Mouse (Mus musculus) frontal cortex, postnatal 14 days (tissue): ENCODE results near the gene Pid1.
"Not testable (repeated sequence)": the region's sequence is repeated elsewhere in the genome, so short reads cannot be mapped to it uniquely, and the experiment has no call there.

ENCODE experiments used
- DNase-seq, 2 experiments: peaks; one replicate each; pipeline ENCODE4 v3.0.0; 2022; ENCODE audit warnings: low spot score in 2 of 2

Pid1 gene

GRCm38 (mm10) chr1:84359611-84360500, 4.1 kb downstream of the Pid1 start:
- DNase-seq, result no peak

DNA sequence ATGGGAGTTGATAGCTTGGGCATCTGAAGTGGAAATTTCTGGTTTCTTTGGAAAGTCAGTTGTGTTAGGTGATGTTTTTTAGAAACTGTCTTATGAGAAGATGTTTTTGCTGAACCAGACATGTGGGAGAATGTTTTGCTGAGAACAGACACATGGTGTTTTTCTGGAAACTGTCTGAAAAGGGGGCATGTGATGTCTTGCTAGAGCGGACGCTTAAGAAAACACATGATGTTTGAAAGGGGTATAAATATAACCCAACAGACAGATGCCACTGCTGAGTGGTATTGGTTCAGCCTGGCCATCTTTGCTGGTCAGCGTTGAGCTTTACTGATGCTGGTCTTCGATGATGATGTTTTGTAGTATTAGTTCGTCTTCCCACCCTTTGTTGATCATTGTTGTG, 6.8 kb downstream of the Pid1 start:
- DNase-seq, result no peak

- DNase-seq, result no peak
Observed at GRCm38 (mm10) chr1:84350262-84350661, 13.7 kb downstream of the Pid1 start.

DNA sequence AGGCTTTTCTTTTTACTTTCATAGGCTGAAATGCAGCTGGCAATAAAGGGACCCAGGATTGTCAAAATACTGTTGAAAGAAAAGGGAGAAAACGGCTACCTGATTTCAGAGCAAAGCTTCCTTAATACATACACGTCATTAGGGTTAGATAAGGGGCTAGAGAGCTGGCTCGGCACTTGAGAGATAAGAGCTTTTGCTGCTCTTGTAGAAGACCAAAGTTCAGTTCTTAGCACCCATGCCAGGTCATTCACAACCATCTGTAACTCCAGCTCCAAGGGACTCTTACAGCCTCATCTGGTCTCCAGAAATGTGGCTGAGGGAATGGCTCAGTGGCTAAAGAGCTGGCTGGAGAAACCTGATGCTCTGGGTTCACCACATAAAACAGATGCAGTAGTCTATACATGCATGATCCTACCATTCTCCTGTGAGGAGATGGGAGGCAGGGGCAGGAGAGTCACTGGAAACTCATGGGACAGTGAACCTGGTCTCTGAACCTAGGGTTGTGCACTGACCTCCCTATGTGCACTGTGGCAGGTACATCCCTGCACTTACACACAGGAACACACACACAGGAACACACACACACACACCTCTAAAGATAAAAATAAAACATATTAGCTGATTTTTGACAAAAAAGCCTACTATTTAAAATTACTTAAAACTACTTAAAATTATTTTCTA, 16.0 kb downstream of the Pid1 start:
- DNase-seq, result no peak

GRCm38 (mm10) chr1:84332797-84333196, 31.2 kb downstream of the Pid1 start:
- DNase-seq, result not testable (repeated sequence)

- DNase-seq, result not testable (repeated sequence)
Observed at GRCm38 (mm10) chr1:84331861-84332260, 32.1 kb downstream of the Pid1 start.

GRCm38 (mm10) chr1:84325309-84325708, 38.7 kb downstream of the Pid1 start:
- DNase-seq, result no peak

- DNase-seq, result no peak
Observed at GRCm38 (mm10) chr1:84321327-84321726, 42.7 kb downstream of the Pid1 start.

- DNase-seq, result no peak
Observed at GRCm38 (mm10) chr1:84318569-84318968, 45.4 kb downstream of the Pid1 start.

DNA sequence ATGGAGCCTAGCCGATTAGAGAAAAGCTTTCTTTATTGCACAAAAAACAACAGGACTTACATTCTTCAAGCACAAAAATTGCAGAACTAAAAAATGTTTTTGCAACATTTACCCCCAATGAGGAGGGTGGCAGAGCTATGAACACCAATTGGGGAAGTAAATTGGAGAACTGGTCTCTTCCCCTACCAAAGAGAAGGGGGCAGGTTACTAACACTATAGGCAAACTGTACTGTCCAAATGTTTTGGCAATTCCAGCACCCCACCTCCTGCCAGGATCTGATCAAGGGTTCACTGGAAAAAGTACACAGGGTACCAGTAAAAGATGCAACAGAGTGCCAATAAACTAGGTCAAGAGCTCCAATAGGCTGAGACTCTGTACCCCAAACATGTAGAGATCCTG, 46.2 kb downstream of the Pid1 start:
- DNase-seq, result no peak

GRCm38 (mm10) chr1:84309966-84310460, 54.0 kb downstream of the Pid1 start:
- no peak for DNase-seq

DNA sequence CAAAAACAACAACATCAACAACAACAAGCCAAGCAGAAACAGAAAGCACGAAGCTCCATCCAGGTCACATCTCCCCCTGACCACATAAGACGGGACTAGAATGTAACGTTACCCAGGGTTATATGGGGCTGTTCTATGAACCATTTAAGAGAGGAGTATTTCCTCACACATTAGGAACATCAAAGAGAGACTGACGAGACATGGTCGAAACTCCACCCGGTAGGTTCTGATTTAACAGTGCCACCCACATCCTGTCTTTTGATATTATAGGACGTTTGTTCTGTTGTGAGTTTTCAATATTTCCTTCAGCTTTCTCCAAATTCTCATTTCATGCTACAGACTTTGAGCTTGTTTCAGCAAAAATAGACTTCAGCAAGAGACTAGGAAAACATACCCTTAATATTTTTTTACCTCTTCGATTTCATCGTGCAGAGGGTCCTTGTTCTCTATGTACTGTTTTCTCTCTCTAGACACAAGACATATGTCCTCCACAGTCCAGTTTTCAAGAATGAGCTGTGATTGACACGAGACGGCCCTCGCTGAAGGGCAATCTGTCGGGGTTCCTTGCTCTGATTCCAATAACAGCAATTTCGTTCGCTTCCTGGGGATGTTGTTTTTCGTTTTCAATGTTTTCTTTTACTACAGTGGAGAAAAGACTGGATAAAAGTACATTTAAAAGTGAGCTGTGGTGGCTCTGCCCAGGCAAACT, 58.1 kb downstream of the Pid1 start:
- DNase-seq, result no peak

DNA sequence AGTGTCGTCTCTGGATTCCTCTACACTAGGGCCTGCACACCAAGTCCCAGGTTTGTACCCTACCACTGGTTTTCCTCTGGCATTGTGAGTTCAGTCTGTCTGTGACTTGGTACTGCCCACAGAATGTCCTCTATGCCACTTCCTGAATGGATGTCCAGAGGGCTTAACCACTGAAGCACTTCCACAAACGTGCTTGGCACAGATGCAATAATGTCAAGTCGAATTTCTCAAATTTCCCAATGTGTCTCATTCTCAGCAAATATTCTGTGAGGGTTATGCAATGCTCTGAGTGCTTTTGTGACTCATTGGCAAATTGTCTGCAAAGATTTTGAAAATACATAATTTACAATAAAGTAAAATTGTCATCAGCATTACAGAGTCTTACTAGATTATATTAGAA, 61.2 kb downstream of the Pid1 start:
- DNase-seq, result no peak

GRCm38 (mm10) chr1:84299719-84300118, 64.3 kb downstream of the Pid1 start:
- no peak for DNase-seq

GRCm38 (mm10) chr1:84286682-84287111, 77.3 kb downstream of the Pid1 start:
- DNase-seq, result peak; percentile 40 to 72

- no peak for DNase-seq
Observed at GRCm38 (mm10) chr1:84285620-84286019, 78.4 kb downstream of the Pid1 start.

DNA sequence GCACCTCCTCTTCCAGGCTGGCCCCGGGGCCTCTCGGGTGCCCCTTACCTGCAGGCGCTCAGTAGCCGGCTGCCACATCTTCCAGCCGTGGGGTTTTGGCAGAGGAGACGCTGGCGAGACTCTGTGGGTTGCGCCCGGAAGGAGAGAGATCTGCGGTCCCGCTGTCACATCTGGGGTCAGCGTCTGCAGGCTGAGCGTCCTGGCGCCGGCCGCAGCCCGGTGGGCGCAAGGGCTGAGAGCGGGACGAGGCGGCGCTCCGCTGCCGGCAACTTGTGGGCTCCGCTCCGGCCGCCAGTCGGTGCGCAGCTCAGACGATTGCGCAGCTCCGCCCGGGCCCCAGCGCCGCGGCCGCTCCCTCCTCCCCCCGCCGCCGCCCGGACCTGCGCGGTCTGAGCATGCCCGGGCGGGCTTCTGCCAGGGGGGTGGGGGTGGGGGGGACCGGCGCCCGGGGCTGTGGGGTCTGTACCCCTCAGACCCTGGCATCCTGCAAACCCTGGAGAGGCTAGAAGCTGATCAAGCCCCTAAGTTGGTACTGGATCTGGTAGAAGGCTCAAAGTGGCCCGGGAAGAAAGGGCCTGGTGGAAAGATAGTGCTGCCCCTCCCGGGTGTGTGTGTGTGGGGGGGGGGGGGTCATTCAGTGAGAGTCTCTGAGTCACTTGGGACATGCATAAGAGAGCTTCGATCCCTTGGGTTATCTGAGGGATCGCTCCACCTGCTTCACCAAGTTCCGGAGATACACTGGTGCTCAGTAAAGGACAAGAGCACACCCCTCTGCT, 79.5 kb downstream of the Pid1 start:
- peak; percentile 8 to 48 for DNase-seq

GRCm38 (mm10) chr1:84283119-84283518, 80.9 kb downstream of the Pid1 start:
- no peak for DNase-seq

GRCm38 (mm10) chr1:84280171-84280570, 83.8 kb downstream of the Pid1 start:
- no peak for DNase-seq

DNA sequence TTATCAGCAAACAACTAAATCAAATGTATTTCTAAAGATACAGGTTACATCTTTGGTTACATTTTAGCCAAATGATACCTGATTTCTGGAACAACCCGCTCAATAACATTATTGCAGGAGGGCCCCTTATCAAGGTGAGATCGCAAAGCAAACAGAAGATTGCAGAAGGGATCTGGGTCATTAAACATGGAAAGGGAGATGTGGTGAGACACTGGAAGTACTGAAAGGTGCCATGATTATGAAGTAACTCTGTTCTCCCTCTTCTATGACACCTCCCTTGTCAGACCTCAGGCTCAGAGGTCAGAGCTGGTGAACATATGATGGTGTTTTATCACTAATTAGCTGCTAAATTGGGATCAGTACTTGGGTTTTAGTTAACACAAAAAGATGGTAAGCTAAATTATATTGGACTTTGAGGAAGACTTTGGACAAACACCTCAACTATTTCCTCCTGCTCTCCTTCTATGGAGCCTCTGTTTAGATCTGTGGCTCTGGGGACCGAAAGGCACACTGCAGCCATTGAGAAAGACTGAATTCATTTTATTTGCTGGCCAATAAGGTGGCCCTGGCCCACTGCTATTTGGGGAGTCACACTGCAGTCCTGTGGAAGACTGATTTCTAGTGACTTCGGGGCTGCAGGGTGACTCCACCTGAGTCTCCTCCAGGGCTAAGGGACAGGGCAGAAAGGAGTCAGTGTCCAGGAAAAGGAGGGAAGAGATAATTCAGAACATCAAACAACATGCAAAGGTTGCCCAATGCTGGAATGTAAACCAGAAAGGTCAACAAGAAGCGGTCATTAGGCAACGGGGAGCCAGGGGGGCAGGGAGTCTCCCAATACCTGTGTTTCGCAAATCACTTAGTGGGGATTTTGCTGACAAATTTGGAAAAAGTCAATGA, 85.4 kb downstream of the Pid1 start:
- DNase-seq, result no peak
